Mouse (Mus musculus) kidney, adult 2 months (tissue): ENCODE data around the gene Olfr857.
"Not testable (repeated sequence)": the region's sequence is repeated elsewhere in the genome, so short reads cannot be mapped to it uniquely, and the experiment has no call there.

ENCODE experiments used
- CTCF ChIP-seq: fragments of 200-500 bp; conservative IDR thresholded peaks from 2 replicates; pipeline ENCODE4 v1.5.1; 2011; ENCODE audit warnings: low read depth, mild to moderate bottlenecking, control low read depth, low read length, moderate library complexity, mixed read lengths; ENCODE audit not compliant: insufficient read depth, insufficient read length
- POLR2A ChIP-seq: fragments of 200-500 bp; IDR thresholded peaks from one replicate; pipeline ENCODE4 v1.6.1; 2011; ENCODE audit warnings: low read depth, low read length, control low read depth

GRCm38 (mm10) chr9:19694898-19695379 lies 14.3 kb upstream of the Olfr857 start:
- not testable (repeated sequence) for TF ChIP-seq CTCF, POLR2A
